Mouse (Mus musculus): Measurements from ENCODE around the gene Cep19.

DNA sequence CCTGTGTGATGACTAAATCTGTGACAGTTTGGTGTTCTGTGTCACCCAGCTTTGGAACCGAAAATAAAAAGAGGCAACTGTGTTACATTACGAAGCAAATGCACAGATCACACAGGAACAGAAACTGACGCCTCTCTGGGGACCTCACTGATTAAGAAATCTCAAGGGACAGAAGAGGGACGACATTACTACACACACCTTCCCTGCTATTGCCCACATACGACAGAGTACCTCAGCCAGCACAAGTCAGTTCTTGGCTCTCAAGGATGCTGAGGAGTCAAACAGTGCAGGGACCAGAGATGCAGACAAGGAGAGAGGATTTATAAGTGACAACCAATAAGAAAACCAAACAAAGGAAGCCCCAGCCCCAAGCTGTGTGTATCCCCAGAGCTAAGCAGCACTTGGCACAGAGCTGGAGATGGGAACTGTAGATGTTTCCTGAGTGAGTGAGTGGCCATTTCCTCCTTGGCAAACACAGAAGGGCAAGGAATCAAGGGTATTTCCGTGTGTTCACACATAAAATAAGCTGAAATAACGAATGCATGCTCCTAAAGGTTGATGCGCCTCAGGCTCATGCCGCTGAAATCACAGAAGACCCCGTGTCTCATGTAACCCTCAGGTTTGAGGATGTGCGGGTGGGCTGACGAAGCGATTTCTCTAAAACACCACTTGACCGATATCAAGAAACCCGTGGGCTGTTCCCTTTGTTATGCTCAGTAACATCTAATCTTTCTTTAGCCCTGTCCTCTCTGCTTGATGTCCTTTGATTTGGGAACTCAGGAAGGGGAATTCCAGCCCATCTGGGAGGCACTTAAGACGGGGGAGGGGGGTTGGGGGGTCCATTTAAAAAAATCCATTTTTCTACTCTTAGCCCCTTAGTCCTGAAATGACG is 25.1 kb downstream of the Cep19 start:
- no peak for TF ChIP-seq POLR2A (IDR thresholded peaks at IDR 0.05; ENCODE audit: low read depth, low read length)
- TF ChIP-seq CTCF (IDR thresholded peaks at IDR 0.05; ENCODE audit: extremely low read depth, insufficient read length, insufficient replicate concordance, low read depth, low read length), result no peak

Data from small intestine, adult 2 months (tissue).